Mouse (Mus musculus): Measurements from ENCODE around the gene Ulk4. TPM values are rescaled to one million over a fixed set of nuclear protein-coding genes. Genes with fewer than 3 reads are reported as not detected.

The Ulk4 gene
- polyA plus RNA-seq, 1 experiment from 2014 or later: 153 TPM

DNA sequence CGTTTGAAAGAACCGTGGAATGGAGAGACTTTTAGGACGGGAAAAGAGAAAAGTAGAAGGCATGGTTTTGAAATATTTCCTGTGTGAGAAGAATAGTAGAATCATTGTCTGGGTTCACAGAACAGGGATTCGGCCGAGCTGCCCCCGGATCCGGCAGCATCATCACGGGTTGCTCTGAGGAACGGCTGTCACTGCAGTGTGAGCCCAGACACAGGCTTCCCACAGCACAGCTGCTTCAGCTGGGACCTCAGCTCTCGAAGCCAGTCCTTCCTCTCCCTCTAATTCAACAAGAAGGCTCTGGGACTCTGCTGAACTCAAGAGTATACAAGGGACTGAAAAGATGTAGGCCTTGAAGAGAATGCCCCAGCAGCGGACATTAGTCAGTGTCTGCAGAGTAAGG lies 278.3 kb downstream of the Ulk4 start:
- no peak for ATAC-seq (ENCODE audit: insufficient read depth, low FRiP score, low TSS enrichment)
- Histone ChIP-seq H3K9ac (ENCODE audit: low read length) (no peak overlapping the region), H3K4me2 (ENCODE audit: low read depth) (no peak overlapping the region), H3K9me3 (ENCODE audit: control insufficient read depth, low read length) (no peaks in the 10 kb centered on the region), H3K36me3 (ENCODE audit: control insufficient read depth, insufficient read depth, low read length) (no peaks in the 10 kb centered on the region), H3K4me1 (ENCODE audit: control insufficient read depth, insufficient read depth, low read length) (no peaks in the 10 kb centered on the region), H3K27ac (ENCODE audit: low read depth, low read length) (no peak overlapping the region), H3K4me3 (ENCODE audit: low read depth, low read length) (no peak overlapping the region), H3K27me3 (ENCODE audit: control insufficient read depth, insufficient read depth, low read length) (no peaks in the 10 kb centered on the region)
- DNase-seq (ENCODE audit: low spot score): no peak
- 77% methylated on average over 11 of the region's 11 CpGs for WGBS

DNA sequence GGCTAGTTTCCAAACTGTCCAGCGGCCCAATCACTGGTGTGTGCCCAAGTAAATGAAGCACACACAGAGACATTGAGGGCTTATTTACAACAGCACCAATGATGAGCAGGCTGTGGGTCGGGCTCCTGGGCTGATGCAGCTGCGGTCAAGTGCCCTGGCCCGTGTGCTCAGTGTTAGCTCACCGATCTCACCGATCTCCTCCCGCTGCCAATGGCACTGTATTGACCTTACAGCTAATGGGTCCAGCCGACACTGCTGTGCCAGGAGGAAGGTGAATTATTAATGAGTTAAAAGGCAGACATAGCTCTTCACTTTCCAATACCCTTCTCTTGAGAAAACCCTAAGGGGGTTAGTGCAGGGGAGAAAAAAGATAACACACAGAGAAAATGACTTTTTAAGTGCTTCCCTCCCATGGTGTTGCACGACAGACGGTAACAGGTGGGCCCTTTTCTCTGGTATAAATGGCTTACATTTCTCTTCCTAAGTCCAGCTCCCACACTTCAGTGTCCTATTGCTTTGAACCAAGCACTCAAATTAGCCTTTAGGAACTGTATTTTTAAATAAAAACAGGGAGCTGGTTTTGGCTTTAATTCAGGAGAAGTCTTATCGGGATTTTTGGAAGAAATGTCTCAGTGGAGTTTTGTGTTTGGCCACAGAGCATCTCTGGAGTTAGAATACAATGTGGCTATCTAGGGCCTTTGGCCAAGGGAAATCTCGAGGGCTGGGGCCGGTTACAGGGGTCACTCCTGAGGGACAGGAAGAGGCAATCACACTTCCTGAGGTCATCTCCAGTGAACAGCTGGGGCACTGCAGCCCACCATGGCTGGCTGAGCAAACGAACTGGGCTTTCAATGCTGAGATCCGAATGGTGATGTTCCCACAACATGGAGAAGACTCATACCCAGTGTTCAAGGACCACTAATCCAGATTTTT lies 282.5 kb downstream of the Ulk4 start:
- no peaks in the 10 kb centered on the region for H3K9me3 ChIP-seq (ENCODE audit: control insufficient read depth, low read length)
- DNase-seq (ENCODE audit: low spot score) (no peak), ATAC-seq (ENCODE audit: insufficient read depth, low FRiP score, low TSS enrichment) (no peak)
- H3K4me1 ChIP-seq (ENCODE audit: control insufficient read depth, insufficient read depth, low read length): no peaks in the 10 kb centered on the region
- no peak overlapping the region for H3K4me2 ChIP-seq (ENCODE audit: low read depth)
- H3K9ac ChIP-seq (ENCODE audit: low read length): no peak overlapping the region
- 61% methylated on average over 15 of the region's 15 CpGs for WGBS
- H3K27me3 ChIP-seq (ENCODE audit: control insufficient read depth, insufficient read depth, low read length): no peaks in the 10 kb centered on the region
- no peak overlapping the region for H3K4me3 ChIP-seq (ENCODE audit: low read depth, low read length)
- H3K36me3 ChIP-seq (ENCODE audit: control insufficient read depth, insufficient read depth, low read length): no peaks in the 10 kb centered on the region
- no peak overlapping the region for H3K27ac ChIP-seq (ENCODE audit: low read depth, low read length)

- ATAC-seq (ENCODE audit: insufficient read depth, low FRiP score, low TSS enrichment): no peak
Observed at GRCm38 (mm10) chr9:120993004-120993403, 284.0 kb downstream of the Ulk4 start.

GRCm38 (mm10) chr9:120991801-120992200 lies 285.2 kb downstream of the Ulk4 start:
- no peaks in the 10 kb centered on the region for H3K27me3 ChIP-seq (ENCODE audit: control insufficient read depth, insufficient read depth, low read length)
- ATAC-seq (ENCODE audit: insufficient read depth, low FRiP score, low TSS enrichment) (no peak), DNase-seq (ENCODE audit: low spot score) (no peak)
- H3K9ac ChIP-seq (ENCODE audit: low read length): no peak overlapping the region
- no peaks in the 10 kb centered on the region; the same call in 1 of the 2 replicates for H3K36me3 ChIP-seq (ENCODE audit: control insufficient read depth, insufficient read depth, low read length)
- no peak overlapping the region for H3K4me3 ChIP-seq (ENCODE audit: low read depth, low read length)
- H3K4me2 ChIP-seq (ENCODE audit: low read depth): no peak overlapping the region
- H3K4me1 ChIP-seq (ENCODE audit: control insufficient read depth, insufficient read depth, low read length): 0 out of 2 replicates have a peak, but pooled peaks cover 4% of the 10 kb centered on the region
- 82% methylated on average over 2 of the region's 2 CpGs for WGBS
- no peak overlapping the region for H3K27ac ChIP-seq (ENCODE audit: low read depth, low read length)
- H3K9me3 ChIP-seq (ENCODE audit: control insufficient read depth, low read length): no peaks in the 10 kb centered on the region

More at GRCm38 (mm10) chr9:120993004-120993403, 284.0 kb downstream of the Ulk4 start:
- Histone ChIP-seq H3K9me3 (ENCODE audit: control insufficient read depth, low read length) (no peaks in the 10 kb centered on the region), H3K27me3 (ENCODE audit: control insufficient read depth, insufficient read depth, low read length) (no peaks in the 10 kb centered on the region), H3K4me1 (ENCODE audit: control insufficient read depth, insufficient read depth, low read length) (no peaks in the 10 kb centered on the region), H3K9ac (ENCODE audit: low read length) (no peak overlapping the region), H3K27ac (ENCODE audit: low read depth, low read length) (no peak overlapping the region), H3K36me3 (ENCODE audit: control insufficient read depth, insufficient read depth, low read length) (no peaks in the 10 kb centered on the region), H3K4me2 (ENCODE audit: low read depth) (no peak overlapping the region), H3K4me3 (ENCODE audit: low read depth, low read length) (no peak overlapping the region)
- 71% methylated on average over 10 of the region's 10 CpGs for WGBS
- DNase-seq (ENCODE audit: low spot score): no peak

DNA sequence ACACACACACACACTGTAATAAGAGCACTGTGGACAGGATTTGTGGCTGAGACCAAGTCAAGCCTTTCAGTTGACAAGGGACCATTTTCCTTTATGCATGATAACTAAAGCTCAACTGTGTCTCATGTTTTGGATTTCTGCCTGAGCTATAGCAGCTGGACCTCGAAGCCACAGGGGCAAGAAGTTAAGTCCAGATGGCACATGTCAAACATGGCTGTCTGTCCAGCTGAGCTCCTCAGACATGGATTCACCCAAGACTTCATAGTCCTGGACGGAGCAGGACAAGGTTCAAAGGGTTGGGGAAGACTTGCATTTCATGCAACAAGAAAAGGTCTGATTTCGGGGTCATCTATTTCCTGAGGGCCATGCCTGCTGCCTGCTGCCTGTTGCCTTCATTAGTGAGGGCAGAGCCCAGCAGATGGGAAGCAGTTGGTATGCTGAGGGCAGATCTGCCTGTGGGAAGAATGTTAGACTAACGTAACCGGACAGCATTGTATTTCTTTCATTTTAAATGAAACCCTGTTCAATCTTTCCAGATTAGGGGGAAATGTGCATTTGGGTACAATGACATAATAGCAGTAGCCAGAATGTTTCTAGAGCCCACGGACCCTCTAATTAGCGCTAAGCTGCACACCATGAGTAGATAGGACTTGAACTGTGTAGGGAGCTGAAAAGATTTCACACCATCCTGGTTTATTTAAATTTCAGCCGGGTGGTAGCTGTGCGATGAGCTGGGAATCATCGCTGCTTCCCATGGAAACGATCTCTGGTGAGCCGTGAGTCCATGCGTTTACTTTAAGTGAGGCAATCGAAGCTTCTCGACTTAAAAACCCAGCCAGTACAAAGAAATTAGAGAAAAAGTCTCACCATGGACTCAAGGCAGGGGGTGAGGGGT lies 286.9 kb downstream of the Ulk4 start:
- Histone ChIP-seq H3K27ac (ENCODE audit: low read depth, low read length) (no peak overlapping the region), H3K27me3 (ENCODE audit: control insufficient read depth, insufficient read depth, low read length) (no peaks in the 10 kb centered on the region), H3K9me3 (ENCODE audit: control insufficient read depth, low read length) (no peaks in the 10 kb centered on the region), H3K4me3 (ENCODE audit: low read depth, low read length) (no peak overlapping the region), H3K4me2 (ENCODE audit: low read depth) (no peak overlapping the region), H3K4me1 (ENCODE audit: control insufficient read depth, insufficient read depth, low read length) (0 out of 2 replicates have a peak, but pooled peaks cover 4% of the 10 kb centered on the region), H3K9ac (ENCODE audit: low read length) (no peak overlapping the region), H3K36me3 (ENCODE audit: control insufficient read depth, insufficient read depth, low read length) (no peaks in the 10 kb centered on the region; the same call in 1 of the 2 replicates)
- WGBS: 56% methylated on average over 15 of the region's 15 CpGs
- no peak for DNase-seq (ENCODE audit: low spot score)
- no peak for ATAC-seq (ENCODE audit: insufficient read depth, low FRiP score, low TSS enrichment)

GRCm38 (mm10) chr9:120988088-120988487 lies 288.9 kb downstream of the Ulk4 start:
- H3K9ac ChIP-seq (ENCODE audit: low read length): no peak overlapping the region

GRCm38 (mm10) chr9:120986994-120987393 lies 290.0 kb downstream of the Ulk4 start:
- Histone ChIP-seq H3K4me3 (ENCODE audit: low read depth, low read length) (no peak overlapping the region), H3K27ac (ENCODE audit: low read depth, low read length) (no peak overlapping the region), H3K36me3 (ENCODE audit: control insufficient read depth, insufficient read depth, low read length) (no peaks in the 10 kb centered on the region; the same call in 1 of the 2 replicates), H3K9me3 (ENCODE audit: control insufficient read depth, low read length) (no peaks in the 10 kb centered on the region), H3K9ac (ENCODE audit: low read length) (no peak overlapping the region), H3K4me1 (ENCODE audit: control insufficient read depth, insufficient read depth, low read length) (0 out of 2 replicates have a peak, but pooled peaks cover 4% of the 10 kb centered on the region), H3K4me2 (ENCODE audit: low read depth) (no peak overlapping the region), H3K27me3 (ENCODE audit: control insufficient read depth, insufficient read depth, low read length) (no peaks in the 10 kb centered on the region)
- WGBS: 86% methylated on average over 4 of the region's 4 CpGs
- DNase-seq (ENCODE audit: low spot score): no peak
- ATAC-seq (ENCODE audit: insufficient read depth, low FRiP score, low TSS enrichment): no peak

More at GRCm38 (mm10) chr9:120988088-120988487, 288.9 kb downstream of the Ulk4 start:
- Histone ChIP-seq H3K4me3 (ENCODE audit: low read depth, low read length) (no peak overlapping the region), H3K27ac (ENCODE audit: low read depth, low read length) (no peak overlapping the region), H3K4me1 (ENCODE audit: control insufficient read depth, insufficient read depth, low read length) (0 out of 2 replicates have a peak, but pooled peaks cover 4% of the 10 kb centered on the region), H3K27me3 (ENCODE audit: control insufficient read depth, insufficient read depth, low read length) (no peaks in the 10 kb centered on the region), H3K4me2 (ENCODE audit: low read depth) (no peak overlapping the region), H3K9me3 (ENCODE audit: control insufficient read depth, low read length) (no peaks in the 10 kb centered on the region), H3K36me3 (ENCODE audit: control insufficient read depth, insufficient read depth, low read length) (no peaks in the 10 kb centered on the region; the same call in 1 of the 2 replicates)
- 38% methylated on average over 9 of the region's 9 CpGs for WGBS
- no peak for ATAC-seq (ENCODE audit: insufficient read depth, low FRiP score, low TSS enrichment)
- DNase-seq (ENCODE audit: low spot score): no peak

DNA sequence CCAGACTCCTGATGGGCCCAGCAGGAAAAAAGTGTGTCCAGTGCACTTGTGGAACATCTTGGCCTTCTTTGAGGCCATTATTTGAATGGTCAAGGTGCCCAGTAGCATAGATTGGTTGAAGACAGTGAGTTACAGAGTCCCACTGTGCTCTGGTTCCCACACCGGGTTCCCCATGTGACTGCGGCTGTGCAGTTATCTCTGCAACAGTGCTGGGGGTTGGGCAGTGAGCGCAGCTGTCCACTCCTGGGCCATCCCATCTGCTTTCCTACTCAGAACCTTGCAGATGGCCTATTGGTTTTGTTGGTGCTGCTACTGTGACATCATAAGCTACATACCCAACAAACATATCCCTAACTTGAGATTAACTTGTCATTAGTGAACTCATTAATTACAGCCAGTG lies 290.7 kb downstream of the Ulk4 start:
- Histone ChIP-seq H3K27ac (ENCODE audit: low read depth, low read length) (no peak overlapping the region), H3K27me3 (ENCODE audit: control insufficient read depth, insufficient read depth, low read length) (no peaks in the 10 kb centered on the region), H3K9me3 (ENCODE audit: control insufficient read depth, low read length) (no peaks in the 10 kb centered on the region), H3K4me3 (ENCODE audit: low read depth, low read length) (no peak overlapping the region), H3K36me3 (ENCODE audit: control insufficient read depth, insufficient read depth, low read length) (no peaks in the 10 kb centered on the region; the same call in 1 of the 2 replicates), H3K4me1 (ENCODE audit: control insufficient read depth, insufficient read depth, low read length) (0 out of 2 replicates have a peak, but pooled peaks cover 4% of the 10 kb centered on the region), H3K9ac (ENCODE audit: low read length) (no peak overlapping the region), H3K4me2 (ENCODE audit: low read depth) (no peak overlapping the region)
- DNase-seq (ENCODE audit: low spot score) (no peak), ATAC-seq (ENCODE audit: insufficient read depth, low FRiP score, low TSS enrichment) (no peak)
- 87% methylated on average over 3 of the region's 3 CpGs for WGBS
